Mouse (Mus musculus): ENCODE results near the gene Ccl27b. TPM values are rescaled to one million over a fixed set of nuclear protein-coding genes. Genes with fewer than 3 reads are reported as not detected.

The Ccl27b gene
- polyA plus RNA-seq, 1 experiment: not detected

Other genes with a start within 250 kb of the Ccl27b start
- not detected in 2 replicates for gene Gm21586, start 215.9 kb upstream of the Ccl27b start, polyA plus RNA-seq (2012; rRNA removed)
- not detected in 2 replicates for gene Gm2163, start 188.5 kb upstream of the Ccl27b start, polyA plus RNA-seq (2012; rRNA removed)
- 0.02 TPM in 1 of 2 replicates, not detected in the other for gene Fam205a2, start 127.1 kb upstream of the Ccl27b start, polyA plus RNA-seq (2012; rRNA removed)
- gene Gm10591, start 43.1 kb upstream of the Ccl27b start, polyA plus RNA-seq (2012; rRNA removed): 1.4 and 1.7 TPM in 2 replicates
- gene Gm2564, start 25.5 kb upstream of the Ccl27b start, polyA plus RNA-seq (2012; rRNA removed): 39.5 and 46.7 TPM in 2 replicates
- not detected in 2 replicates for gene Il11ra2, start 6.6 kb downstream of the Ccl27b start, polyA plus RNA-seq (2012; rRNA removed)
- 0.30 TPM in 1 of 2 replicates, not detected in the other for gene 4930578G10Rik, start 80.3 kb downstream of the Ccl27b start, polyA plus RNA-seq (2012; rRNA removed)
- 467 and 512 TPM in 2 replicates for gene Ccl19, start 101.3 kb downstream of the Ccl27b start, polyA plus RNA-seq (2012; rRNA removed)
- 248 and 325 TPM in 2 replicates for gene Ccl21a, start 118.7 kb downstream of the Ccl27b start, polyA plus RNA-seq (2012; rRNA removed)
- gene Fam205a1, start 198.6 kb downstream of the Ccl27b start, polyA plus RNA-seq (2012; rRNA removed): 0.05 TPM in 1 of 2 replicates, not detected in the other
- gene Gm12394, start 201.5 kb downstream of the Ccl27b start, polyA plus RNA-seq (2012; rRNA removed): not detected in 2 replicates
- not detected in 2 replicates for gene Fam205c, start 219.0 kb downstream of the Ccl27b start, polyA plus RNA-seq (2012; rRNA removed)